Mouse (Mus musculus): ENCODE measurements around the gene Defb48.

- TF ChIP-seq SMC3 (IDR thresholded peaks at IDR 0.05; ENCODE audit: low read depth, low read length) = no peak
- TF ChIP-seq EP300 (IDR thresholded peaks at IDR 0.05; ENCODE audit: low read length) = no peak
- no peak for TF ChIP-seq CTCF (conservative IDR thresholded peaks at IDR 0.05 in 1 of 2, IDR thresholded peaks at IDR 0.05 in 1 of 2; ENCODE audit: low read depth in 2 of 2, low read length in 2 of 2)
- TF ChIP-seq USF1 (IDR thresholded peaks at IDR 0.05; ENCODE audit: low read depth, low read length) = no peak
- TF ChIP-seq TBP (conservative IDR thresholded peaks at IDR 0.05; ENCODE audit: low read depth, low read length) = no peak
- TF ChIP-seq BHLHE40 (IDR thresholded peaks at IDR 0.05; ENCODE audit: low read depth, low read length) = no peak
- TF ChIP-seq POLR2A (IDR thresholded peaks at IDR 0.05; ENCODE audit: low read depth, low read length) = no peak
- no peak for TF ChIP-seq E2F4 (IDR thresholded peaks at IDR 0.05; ENCODE audit: insufficient replicate concordance, low read depth, low read length)
- TF ChIP-seq MAX (IDR thresholded peaks at IDR 0.05; ENCODE audit: low read length) = no peak
- TF ChIP-seq POLR2AphosphoS2 (IDR thresholded peaks at IDR 0.05; ENCODE audit: low read depth, low read length) = no peak
Measured at GRCm38 (mm10) chr14:62997777-62998176, 13.5 kb upstream of the Defb48 start, which contains the start of gene Defb47.
